Mouse (Mus musculus): ENCODE measurements around the gene Olfr822.
"Not testable (repeated sequence)": the region's sequence is repeated elsewhere in the genome, so short reads cannot be mapped to it uniquely, and the experiment has no call there.

Gene Olfr822

GRCm38 (mm10) chr10:130070910-130071309 is at the start of gene Olfr822:
Gene Olfr822 (plus strand): TSS chr10:130071210.
- DNase-seq (ENCODE audit: low spot score): no peak

DNA sequence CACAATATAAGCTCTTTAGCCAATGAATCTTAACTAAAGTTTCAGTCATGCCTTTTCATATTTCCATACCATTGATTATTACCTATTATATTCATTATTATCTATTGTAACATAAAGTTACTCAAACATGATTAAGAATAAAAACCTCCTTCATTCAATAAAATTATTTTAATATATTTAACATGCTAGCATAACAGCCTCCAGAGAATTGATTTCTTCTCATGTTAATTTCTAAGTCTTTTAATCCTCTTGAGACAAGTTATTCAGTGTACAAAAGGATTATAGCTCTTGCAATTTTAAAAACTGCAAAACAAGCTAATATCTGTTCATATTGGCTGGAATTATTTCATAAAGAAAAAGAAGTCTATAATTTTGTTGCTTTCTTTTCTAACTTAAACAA is 41.0 kb upstream of the Olfr822 start, which contains the start of gene Olfr821:
Olfr821 (plus strand) TSS at position 301 of the 400 bp plus-strand sequence.
- DNase-seq (ENCODE audit: low spot score): no peak

DNA sequence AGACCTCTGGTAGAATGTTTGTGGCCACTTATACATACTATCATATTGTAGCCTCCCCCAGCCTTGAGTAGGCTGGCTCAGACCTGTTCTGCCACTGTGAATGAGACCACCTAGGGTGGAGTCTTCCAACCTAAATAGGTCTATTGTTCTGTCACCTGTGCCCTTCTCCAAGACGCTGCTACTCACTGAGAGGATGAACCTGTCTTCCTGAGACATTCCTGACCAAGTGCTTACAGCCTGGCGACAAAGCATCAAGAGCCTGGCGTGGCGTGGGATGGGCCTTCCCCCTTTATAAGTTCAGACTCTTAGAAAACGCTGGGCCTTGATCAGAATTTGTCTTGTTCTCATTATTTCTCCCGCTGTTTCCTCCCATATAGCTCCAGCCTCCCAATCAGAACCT is 33.9 kb upstream of the Olfr822 start:
- no peak for DNase-seq (ENCODE audit: low spot score)

DNA sequence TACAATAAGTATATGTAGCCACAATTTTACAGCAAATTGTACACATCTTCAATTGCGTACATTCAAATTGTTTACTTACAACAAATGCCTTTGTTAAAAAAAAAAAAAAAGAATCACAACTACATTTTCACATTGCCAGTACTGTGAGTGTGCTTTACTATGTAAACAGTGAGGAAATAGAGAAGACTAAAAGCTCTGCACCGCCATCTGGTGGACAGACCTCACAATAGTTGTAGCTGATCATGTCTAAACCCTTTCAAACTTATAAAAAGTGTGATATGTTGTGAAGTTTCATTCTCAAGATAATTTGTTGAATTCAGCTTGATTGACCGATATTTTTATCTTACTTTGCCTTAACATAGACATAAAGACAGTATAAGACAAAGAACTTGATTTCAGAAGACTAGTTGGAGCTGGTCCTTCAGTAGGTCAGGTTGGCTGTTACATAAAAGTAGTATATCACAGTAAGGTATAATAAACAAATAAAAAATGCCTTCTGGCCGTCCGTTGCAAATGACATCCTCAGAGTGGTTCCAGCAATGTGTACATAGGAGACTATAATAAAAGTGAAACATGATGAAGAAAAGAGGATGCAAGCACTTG is 21.9 kb downstream of the Olfr822 start:
- DNase-seq (ENCODE audit: low spot score): peak; percentile 4

DNA sequence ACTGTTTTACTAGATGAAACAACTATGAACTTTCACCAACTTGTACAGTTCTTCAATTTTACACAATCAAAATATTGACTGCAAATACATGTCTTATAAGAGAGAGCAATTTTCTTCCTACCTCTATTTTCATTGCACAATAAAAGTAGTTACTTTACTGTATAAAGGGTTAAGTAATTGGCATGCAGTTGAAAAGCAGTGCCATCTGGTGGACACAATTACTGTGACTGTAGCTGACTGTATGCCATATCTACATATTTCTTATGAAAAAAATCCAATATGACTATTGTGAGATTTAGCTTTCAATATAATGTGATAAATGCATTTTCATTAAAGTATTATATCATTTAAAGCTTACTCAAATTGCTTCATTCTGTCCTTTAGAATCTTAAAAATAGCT is 25.1 kb downstream of the Olfr822 start:
- DNase-seq (ENCODE audit: low spot score): no peak

- DNase-seq (ENCODE audit: low spot score): not testable (repeated sequence)
Measured at GRCm38 (mm10) chr10:130115283-130115682, 44.3 kb downstream of the Olfr822 start, which contains the start of gene Olfr823. Gene Olfr823 (minus strand): TSS chr10:130115383.

DNA sequence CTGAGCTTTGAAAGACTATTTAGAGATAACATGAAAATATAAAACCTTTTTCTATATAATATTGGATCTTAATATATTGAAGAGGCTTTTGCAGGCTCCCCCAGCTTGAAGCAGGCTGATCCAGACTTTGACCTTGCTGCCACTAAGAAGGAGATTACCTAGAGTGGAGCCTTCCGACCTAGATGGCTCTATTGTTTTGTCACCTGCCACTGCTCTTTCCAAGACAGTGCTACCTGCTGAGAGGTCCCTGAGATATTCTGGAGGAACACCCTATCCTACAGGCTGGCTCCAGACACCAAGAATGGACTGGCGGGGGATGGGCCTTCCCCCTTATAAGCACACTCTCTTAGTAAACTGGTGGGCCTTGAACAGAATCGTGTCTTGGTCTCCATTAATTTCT is 45.0 kb downstream of the Olfr822 start:
- not testable (repeated sequence) for DNase-seq (ENCODE audit: low spot score)

Measured in left cerebral cortex, adult 11 months (tissue).